Mouse (Mus musculus): ENCODE data around the gene Rnf144b.

DNA sequence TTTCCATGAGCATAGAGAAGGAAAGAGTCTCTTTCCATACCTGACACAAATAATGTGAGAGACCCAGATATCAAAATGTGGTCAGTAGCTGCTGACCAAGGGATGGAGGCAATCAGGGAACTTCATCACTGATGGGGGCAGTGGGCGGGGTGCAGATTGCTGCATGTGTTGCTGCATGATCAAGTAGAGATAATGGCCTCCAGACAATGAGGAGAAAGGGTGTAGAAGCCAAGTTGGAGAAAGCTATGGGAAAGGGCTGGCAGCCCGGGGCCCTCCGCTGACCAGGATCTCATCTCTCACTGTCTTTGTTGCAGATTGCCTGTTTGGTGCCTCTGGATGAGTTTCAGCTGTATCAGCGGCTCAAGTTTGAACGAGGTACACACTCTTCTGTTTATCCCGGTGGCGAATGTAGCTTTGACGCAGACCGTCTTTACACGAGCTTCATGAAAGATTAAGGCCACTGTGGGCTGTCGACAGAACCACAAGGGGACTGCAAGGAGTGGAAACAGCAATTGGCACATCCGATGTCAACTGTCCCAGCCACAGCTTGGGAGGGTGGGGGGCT lies 106.3 kb downstream of the Rnf144b start:
- TF ChIP-seq CTCF (IDR thresholded peaks at IDR 0.05; ENCODE audit: low read depth, low read length) (no peak), GATA1 (IDR thresholded peaks at IDR 0.05; ENCODE audit: borderline replicate concordance, low read length) (no peak)
